Mouse (Mus musculus) macrophage (primary cell): ENCODE measurements at regions not wholly inside any gene's neighbourhood (a gene's known extent, or its start where the extent isn't known, plus 50 kb on each side); places are given as distances from the start of the nearest gene placed in this dataset.

Experiments used
- H3K27ac ChIP-seq: fragments of 350-480 bp; formaldehyde crosslinking; 2 replicates; pipeline ENCODE4 v1.9.0; 2021
- H3K36me3 ChIP-seq: fragments of 350-480 bp; formaldehyde crosslinking; 2 replicates; pipeline ENCODE4 v1.9.0; 2021; ENCODE audit errors: inconsistent target
- H3K4me3 ChIP-seq: fragments of 350-480 bp; formaldehyde crosslinking; 2 replicates; pipeline ENCODE4 v1.9.0; 2021; ENCODE audit errors: inconsistent target
- H3K79me2 ChIP-seq: fragments of 350-480 bp; formaldehyde crosslinking; 2 replicates; pipeline ENCODE4 v1.9.0; 2021; ENCODE audit errors: inconsistent target
- WGBS: methylation state at CpG from one replicate; pipeline ENCODE4 v1.1.7; 2026; ENCODE audit warnings: inconsistent platforms; ENCODE audit not compliant: missing documents; 5-methylcytosine and 5-hydroxymethylcytosine counted together

DNA sequence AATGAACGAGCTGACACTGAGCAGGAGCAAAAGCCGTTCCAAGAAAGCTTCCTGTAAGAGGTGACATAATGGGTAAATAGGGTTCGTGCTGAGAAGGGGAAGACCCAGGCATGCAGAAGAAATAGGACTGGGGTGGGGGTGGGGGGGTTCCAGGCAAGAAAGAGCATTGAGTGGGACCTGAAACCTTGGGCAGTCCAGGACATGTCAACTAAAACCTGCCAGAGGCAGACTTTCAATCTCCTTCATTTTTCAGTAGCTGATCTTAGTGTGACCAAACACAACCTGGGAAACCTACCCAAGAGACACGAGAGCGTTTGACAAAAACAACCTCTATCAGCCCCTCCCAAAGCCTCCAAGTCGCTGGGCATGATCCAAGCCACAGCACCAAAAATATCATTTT, 133.4 kb upstream of the Zfp703 start:
- Histone ChIP-seq H3K4me3 (no peak overlapping the region), H3K36me3 (no peaks in the 10 kb centered on the region), H3K79me2 (no peaks in the 10 kb centered on the region), H3K27ac (no peak overlapping the region)
- WGBS = 52% methylated on average over 6 of the region's 6 CpGs

DNA sequence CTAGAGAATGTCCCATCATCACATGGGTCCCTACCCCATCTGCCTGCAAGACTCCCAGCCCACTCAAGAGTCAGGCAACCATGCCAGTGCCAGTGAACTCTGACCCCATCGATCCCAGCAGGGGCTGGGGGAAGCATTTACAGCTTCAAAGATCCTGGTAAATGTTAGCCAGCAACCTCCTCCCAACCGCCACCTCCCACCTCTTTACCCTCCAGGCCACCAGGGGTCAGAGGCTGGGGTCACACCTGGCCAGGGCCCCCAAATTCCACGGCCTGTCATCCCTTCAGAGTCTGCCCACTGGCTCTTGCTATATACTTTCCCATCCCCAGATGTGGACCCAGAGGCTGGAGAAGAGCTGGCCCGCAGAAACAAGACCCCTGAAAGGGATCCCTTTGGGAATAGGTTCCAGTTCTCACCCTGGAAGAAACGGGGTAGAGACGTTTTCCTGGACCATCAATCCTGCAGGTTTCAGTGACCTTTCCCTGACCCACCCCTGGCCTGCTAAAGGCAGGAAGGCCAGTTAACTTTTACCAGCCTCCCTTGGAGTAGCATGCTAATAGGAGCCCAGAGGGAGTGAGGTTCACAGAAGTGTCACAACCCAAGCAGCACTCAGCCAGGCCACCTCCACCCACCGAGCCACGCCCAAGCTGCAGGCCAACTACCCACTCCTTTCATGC, 132.9 kb upstream of the Zfp703 start:
- Histone ChIP-seq H3K27ac (no peak overlapping the region), H3K36me3 (no peaks in the 10 kb centered on the region), H3K4me3 (no peak overlapping the region), H3K79me2 (no peaks in the 10 kb centered on the region)
- WGBS = 91% methylated on average over 8 of the region's 8 CpGs

DNA sequence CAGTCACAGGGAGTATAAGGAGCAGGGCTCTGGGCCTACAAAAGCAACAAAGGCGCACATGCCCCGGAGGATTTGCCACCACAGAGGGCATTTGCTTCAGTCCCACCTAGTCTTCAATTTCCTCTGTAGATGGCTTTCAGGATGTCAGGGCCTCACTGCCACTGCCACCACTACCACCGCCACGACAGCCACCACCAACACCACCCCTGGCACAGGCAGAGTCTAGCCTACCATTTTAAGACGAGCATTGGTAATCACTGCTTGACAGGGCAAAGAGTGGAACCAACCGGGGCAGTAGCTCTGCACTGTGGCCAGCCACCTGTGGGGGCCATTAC, 132.3 kb upstream of the Zfp703 start:
- Histone ChIP-seq H3K4me3 (no peak overlapping the region), H3K27ac (no peak overlapping the region), H3K79me2 (no peaks in the 10 kb centered on the region), H3K36me3 (no peaks in the 10 kb centered on the region)
- 68% methylated on average over 6 of the region's 6 CpGs for WGBS

DNA sequence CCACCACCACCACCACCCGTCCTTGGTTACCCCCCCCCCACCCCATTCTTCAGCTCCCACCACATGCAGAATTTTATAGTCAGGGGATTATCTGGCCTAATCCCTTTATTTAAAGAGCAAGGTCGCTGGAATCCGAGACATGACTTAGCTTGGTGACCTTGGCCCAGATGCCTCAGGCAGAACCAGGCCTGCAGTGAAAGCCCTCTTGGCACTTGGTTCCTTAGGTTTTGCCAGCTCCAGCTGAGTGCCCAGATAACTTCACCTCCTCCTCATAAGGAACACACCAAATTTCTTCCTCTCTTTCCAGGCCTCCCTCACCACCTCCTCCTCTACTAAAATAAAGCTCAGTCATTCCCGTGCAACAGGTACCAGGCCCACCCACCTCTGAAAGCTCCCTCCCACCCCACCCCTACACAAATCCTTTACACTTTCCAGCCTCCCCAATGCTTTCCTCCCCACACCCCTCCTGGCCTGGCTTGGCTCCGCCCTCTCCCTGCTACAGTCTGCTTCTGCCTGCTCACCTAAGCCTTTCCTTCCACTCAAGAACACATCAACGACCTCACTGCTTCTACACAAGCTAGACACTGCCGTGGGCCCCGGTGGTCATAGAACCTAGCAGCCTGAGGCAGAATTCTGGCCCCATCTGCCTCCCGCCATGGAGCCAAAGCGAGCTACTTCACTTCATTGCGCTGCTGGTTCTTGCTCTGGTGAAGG, 131.5 kb upstream of the Zfp703 start:
- H3K27ac ChIP-seq = no peak overlapping the region
- WGBS = 72% methylated on average over 11 of the region's 11 CpGs
- no peak overlapping the region for H3K4me3 ChIP-seq
- no peaks in the 10 kb centered on the region for H3K36me3 ChIP-seq
- H3K79me2 ChIP-seq = no peaks in the 10 kb centered on the region

DNA sequence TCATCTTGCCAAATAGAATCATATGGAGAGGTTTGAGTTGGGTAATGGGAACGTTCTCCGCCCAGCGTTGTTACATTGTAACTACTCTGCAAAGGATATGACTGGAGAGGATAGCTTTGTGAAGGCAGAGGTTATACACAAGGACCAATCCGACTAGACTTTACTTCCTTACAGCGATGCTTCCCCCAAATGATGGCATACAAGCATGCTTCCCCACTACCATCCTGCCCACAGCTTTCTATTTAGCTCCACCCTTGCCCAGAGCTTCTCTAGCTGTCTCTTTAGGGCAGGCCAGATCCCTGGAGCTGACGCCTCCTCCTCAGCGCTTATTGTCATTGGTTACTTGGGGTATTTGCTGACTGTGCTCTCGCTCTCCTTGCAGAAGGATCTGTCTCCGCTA, 130.1 kb upstream of the Zfp703 start:
- H3K4me3 ChIP-seq = no peak overlapping the region
- WGBS = 78% methylated on average over 9 of the region's 9 CpGs
- H3K36me3 ChIP-seq = no peaks in the 10 kb centered on the region
- H3K79me2 ChIP-seq = no peaks in the 10 kb centered on the region
- no peak overlapping the region for H3K27ac ChIP-seq

DNA sequence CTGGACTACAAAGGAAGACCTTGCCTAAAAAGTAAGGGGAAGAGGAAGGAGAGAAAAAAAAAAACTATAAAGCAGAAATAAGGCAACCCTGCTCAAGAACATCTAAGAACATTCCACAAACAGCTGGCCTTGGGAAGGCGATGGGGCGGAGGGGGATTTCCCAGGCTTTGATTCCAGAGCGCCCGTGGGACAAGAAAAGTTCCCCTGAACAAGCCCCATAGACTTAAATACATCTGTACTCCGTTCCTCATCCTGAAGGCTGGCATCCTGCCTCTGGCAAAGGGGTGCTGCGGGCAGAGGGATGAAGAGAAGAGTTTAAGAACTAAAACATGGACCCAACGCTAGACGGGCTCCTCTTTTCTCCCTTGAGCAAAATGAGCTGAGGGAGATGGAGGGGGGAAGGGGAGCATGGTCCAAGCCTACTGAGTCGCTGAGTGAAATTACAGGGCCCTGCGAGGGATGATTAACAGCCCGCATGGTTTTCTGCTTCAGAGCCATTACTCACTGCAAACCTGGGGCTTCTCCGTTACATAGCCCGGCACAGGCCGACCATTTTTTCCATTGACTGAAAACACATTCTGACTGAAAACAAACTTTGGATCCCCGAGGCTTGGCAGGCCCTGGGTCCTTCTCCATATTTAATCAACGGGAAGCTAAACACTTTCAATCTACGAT, 128.9 kb upstream of the Zfp703 start:
- no peak overlapping the region for H3K4me3 ChIP-seq
- 95% methylated on average over 17 of the region's 17 CpGs for WGBS
- H3K79me2 ChIP-seq = no peaks in the 10 kb centered on the region
- no peaks in the 10 kb centered on the region for H3K36me3 ChIP-seq
- H3K27ac ChIP-seq = no peak overlapping the region

DNA sequence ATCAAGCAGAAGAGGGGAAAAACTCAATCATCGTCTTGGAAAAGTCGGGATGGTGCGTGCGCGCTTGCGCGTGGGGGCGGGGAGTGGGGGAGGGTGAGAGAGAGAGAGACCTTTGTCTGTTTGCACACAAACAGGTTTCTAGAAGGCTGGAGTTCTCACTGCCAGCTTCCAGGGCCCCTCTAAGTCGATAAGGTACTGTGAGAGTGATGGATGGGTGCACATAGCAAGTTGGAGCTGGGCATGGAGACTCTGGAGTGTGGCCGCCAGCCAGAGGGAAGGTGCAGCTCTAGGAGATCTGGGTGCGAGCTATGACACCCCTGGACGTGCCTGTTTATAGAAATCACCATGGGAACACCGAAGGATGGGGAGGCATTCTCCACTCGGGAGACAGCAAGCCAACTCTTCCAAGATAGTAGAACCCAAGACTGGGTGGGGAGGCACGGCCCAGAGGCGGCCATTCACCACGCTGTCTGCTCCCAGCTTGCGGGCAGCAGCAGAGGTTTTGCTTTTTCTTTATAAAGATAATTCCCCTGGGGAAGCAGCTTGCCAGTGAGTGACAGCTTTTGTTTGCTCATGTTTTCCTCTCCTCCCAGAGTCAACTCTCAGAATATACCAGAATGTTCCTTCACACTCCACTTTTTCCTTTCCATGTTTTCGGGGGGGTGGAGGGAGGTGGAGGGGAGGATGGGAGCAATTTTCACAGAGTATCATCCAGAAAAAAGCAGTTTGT, 128.0 kb upstream of the Zfp703 start:
- Histone ChIP-seq H3K79me2 (no peaks in the 10 kb centered on the region), H3K36me3 (no peaks in the 10 kb centered on the region), H3K4me3 (no peak overlapping the region), H3K27ac (no peak overlapping the region)
- 94% methylated on average over 19 of the region's 19 CpGs for WGBS

DNA sequence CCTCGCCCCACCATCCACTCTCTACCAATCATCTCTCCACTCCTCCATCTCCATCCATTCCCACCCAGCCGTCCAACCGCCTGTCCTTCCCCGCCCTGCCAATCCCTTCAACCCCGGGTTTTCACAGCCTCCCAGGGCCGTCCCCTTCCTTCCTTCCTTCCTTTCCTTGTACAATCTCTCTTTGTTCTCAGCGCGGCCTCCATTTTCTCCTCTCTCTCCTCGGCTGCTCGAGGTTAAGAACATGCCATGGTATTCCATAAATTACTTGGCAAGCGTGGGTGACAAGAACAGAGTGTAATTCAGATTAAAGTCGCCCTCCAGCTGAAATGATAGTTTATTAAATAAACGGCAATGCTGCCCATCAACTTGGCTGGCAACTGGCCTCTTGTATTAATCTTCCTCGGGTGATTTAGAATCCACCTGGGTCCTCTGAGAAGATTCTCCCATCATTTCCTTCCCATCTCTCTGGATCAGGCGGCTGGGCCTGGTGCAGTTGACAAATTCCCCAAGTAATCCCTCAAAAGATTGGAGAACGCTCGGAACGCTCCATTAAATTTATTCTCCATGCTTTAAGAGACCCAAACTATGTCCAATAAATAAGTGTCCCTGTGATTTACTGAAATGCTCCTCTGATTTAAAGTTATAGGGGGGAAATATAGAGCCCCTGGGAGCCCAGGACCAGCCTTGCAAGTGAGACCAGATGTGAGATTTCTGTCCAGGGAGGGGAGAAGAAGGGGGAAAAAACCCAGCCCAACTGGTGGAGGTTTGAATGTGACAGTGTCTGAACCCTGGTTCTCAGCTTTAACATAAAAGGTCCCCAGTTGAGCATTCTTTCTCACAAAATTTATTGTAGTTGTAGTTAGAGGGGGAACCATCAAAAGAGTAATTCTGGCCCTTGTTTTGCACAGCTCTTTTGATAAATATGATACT, 125.0 kb upstream of the Zfp703 start:
- Histone ChIP-seq H3K79me2 (no peaks in the 10 kb centered on the region), H3K36me3 (no peaks in the 10 kb centered on the region), H3K4me3 (no peak overlapping the region), H3K27ac (no peak overlapping the region)
- 81% methylated on average over 17 of the region's 18 CpGs for WGBS

DNA sequence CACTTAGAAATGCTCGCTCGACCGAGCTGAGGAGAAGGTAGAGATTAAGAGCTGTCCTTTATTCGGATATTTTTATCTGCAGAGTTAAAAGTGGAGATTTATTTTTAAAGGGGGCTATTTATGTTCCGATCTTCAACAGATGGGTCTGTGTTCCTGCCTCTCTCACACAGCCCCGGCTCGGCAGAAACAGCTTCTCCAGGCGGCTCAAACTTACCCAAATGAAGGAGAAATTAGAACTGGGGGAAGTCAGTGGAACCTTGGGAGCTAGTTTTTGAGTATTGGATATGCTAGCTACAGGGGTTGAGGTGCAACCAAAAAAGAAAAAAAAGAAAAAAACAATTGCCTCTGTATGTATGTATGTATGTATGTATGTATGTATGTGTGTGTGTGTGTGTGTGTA, 124.2 kb upstream of the Zfp703 start:
- Histone ChIP-seq H3K36me3 (no peaks in the 10 kb centered on the region), H3K4me3 (no peak overlapping the region), H3K79me2 (no peaks in the 10 kb centered on the region), H3K27ac (no peak overlapping the region)
- 93% methylated on average over 8 of the region's 8 CpGs for WGBS

DNA sequence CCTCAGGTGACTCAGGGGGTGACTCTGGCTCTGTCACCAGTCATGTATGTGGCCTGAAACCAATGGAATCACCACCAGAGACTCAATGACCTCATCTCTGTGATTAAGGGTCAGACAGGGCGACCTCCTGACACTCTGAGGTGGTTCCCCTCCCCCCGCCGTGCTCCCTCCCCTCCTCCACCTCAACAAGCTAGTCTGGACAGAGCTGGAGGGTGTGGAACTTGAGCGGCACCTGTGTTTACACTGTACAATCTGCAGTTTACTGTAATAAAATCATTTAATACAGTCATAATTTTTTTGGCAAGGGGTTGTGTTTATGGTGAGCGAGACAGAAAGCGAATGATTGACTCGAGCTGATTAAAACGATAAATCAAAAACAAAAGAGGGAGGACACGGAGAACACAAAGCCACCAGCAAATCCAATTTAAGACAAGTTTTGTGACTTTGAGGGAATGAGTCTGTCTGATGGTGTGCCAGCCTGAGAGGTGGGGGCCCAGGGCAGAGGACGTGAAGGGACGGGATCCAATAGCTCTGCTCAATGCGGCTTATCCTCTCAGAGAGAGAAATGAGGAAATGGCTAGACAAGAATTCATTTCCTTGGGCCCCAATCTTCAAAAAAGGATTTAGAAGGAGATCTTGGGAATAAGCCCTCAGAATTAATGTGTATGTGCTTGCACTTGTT, 122.4 kb upstream of the Zfp703 start:
- no peak overlapping the region for H3K27ac ChIP-seq
- no peaks in the 10 kb centered on the region for H3K36me3 ChIP-seq
- 85% methylated on average over 12 of the region's 12 CpGs for WGBS
- no peaks in the 10 kb centered on the region for H3K79me2 ChIP-seq
- H3K4me3 ChIP-seq = no peak overlapping the region

DNA sequence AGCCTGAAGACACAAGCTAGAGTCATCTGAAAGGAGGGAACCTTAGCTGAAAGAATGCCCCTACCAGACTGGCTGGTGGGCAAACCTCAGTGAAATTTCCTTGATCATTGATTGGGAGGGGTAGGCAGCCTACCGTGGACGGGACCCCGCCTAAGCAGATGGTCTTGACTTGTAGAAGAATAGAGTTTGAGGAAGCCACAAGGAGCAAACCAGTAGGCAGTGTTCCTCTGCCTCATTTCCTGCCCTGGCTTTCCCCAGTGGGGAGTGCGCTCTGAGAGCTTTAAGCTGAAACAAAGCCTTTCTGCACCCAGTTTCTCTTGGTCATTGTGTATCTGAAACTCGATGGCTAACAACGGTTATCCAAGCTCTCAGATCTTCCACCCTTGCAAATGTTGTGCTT, 121.9 kb upstream of the Zfp703 start:
- Histone ChIP-seq H3K4me3 (no peak overlapping the region), H3K36me3 (no peaks in the 10 kb centered on the region), H3K27ac (no peak overlapping the region), H3K79me2 (no peaks in the 10 kb centered on the region)
- WGBS = 19% methylated on average over 6 of the region's 6 CpGs

DNA sequence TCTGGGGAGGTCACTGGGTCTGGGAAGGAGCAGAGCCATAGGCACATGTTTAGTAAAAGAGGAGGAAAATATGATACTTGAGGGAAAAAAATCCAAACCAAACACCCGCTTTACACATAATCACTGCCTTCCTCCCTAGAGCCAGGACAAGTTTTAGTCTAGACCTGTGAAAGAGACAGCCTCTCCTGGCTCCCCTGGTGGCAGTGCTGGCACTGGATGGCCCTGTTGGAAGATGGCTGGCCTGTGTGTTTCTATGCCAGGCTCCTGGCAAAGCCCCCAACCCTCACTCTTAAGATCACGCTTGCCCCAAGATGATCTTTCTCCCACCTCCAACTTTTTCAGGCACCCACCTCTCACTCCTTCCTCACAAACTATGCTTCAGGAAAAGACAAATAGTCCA, 112.6 kb upstream of the Zfp703 start:
- Histone ChIP-seq H3K27ac (no peak overlapping the region), H3K4me3 (no peak overlapping the region), H3K79me2 (no peaks in the 10 kb centered on the region), H3K36me3 (no peaks in the 10 kb centered on the region)
- 100% methylated on average over 2 of the region's 2 CpGs for WGBS

DNA sequence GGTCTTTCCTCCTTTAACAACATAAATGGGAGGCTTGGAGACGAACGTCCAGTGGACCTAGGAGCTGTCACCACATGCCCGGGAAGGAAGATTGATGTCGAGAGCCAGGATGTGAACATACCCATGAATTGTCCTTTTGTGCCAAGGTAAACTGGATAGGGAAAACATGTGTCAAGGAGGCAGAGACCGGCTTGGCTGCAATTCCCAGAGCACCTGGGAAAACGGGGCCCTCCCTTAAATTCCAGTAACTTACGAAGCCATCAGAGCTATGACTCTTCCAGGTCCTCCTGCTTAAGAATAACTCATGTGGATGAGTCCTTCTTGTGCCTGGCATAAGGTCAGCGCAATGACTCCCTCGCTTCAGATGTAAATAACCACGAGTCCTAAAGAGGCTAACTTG, 112.2 kb upstream of the Zfp703 start:
- no peaks in the 10 kb centered on the region for H3K36me3 ChIP-seq
- H3K4me3 ChIP-seq = no peak overlapping the region
- H3K27ac ChIP-seq = no peak overlapping the region
- WGBS = 88% methylated on average over 10 of the region's 10 CpGs
- no peaks in the 10 kb centered on the region for H3K79me2 ChIP-seq
